Mouse (Mus musculus) midbrain, embryonic 11.5 days (tissue): ENCODE measurements at regions not wholly inside any gene's neighbourhood (a gene's known extent, or its start where the extent isn't known, plus 50 kb on each side); places are given as distances from the start of the nearest gene placed in this dataset.

Source experiments
- ATAC-seq: fragments of 200-750 bp; cut with Nextera tagmentation; 2 replicates; pipeline ENCODE4 v1.8.0; 2017; ENCODE audit warnings: moderate TSS enrichment, moderate library complexity; ENCODE audit not compliant: low FRiP score
- DNase-seq: peaks from one replicate; pipeline ENCODE4 v3.0.0; 2015; ENCODE audit warnings: low spot score; ENCODE audit errors: missing footprints
- H3K27ac ChIP-seq: fragments of 300-500 bp; sonication (generic); 2 replicates; pipeline ENCODE4 v1.5.1; 2014; ENCODE audit warnings: low read depth, low read length
- H3K27me3 ChIP-seq: fragments of 300-500 bp; sonication (generic); 2 replicates; pipeline ENCODE4 v1.6.1; 2014; ENCODE audit warnings: mild to moderate bottlenecking, low read length, moderate library complexity, mixed read lengths; ENCODE audit not compliant: control insufficient read depth, insufficient read depth
- H3K36me3 ChIP-seq: fragments of 300-500 bp; sonication (generic); 2 replicates; pipeline ENCODE4 v1.6.1; 2014; ENCODE audit warnings: mild to moderate bottlenecking, low read length, moderate library complexity, mixed read lengths; ENCODE audit not compliant: control insufficient read depth, insufficient read depth
- H3K4me1 ChIP-seq: fragments of 300-500 bp; sonication (generic); 2 replicates; pipeline ENCODE4 v1.6.1; 2014; ENCODE audit warnings: low read length; ENCODE audit not compliant: control insufficient read depth, insufficient read depth
- H3K4me2 ChIP-seq: fragments of 300-500 bp; sonication (generic); 2 replicates; pipeline ENCODE4 v1.6.1; 2014; ENCODE audit warnings: mild to moderate bottlenecking, moderate library complexity
- H3K4me3 ChIP-seq: fragments of 300-500 bp; sonication (generic); 2 replicates; pipeline ENCODE4 v1.5.1; 2014; ENCODE audit warnings: low read depth, low read length
- H3K9ac ChIP-seq: fragments of 300-500 bp; sonication (generic); 2 replicates; pipeline ENCODE4 v1.6.1; 2014; ENCODE audit warnings: low read length
- H3K9me3 ChIP-seq: fragments of 300-500 bp; sonication (generic); 2 replicates; pipeline ENCODE4 v1.6.1; 2016; ENCODE audit warnings: low read length; ENCODE audit not compliant: control insufficient read depth
- WGBS: fragments of 180-500 bp; shearing (Covaris S2); extraction: QIAGEN DNeasy Blood & Tissue Kit; methylation state at CpG from one replicate; pipeline ENCODE4 v1.1.7; 2014; 5-methylcytosine and 5-hydroxymethylcytosine counted together

- no peaks in the 10 kb centered on the region for H3K27me3 ChIP-seq
- H3K9ac ChIP-seq: no peak overlapping the region
- no peak overlapping the region for H3K27ac ChIP-seq
- ATAC-seq (no peak), DNase-seq (no peak)
- H3K4me2 ChIP-seq: no peak overlapping the region
- no peak overlapping the region for H3K4me3 ChIP-seq
- H3K9me3 ChIP-seq: no peaks in the 10 kb centered on the region
- H3K4me1 ChIP-seq: no peaks in the 10 kb centered on the region
- no peaks in the 10 kb centered on the region for H3K36me3 ChIP-seq
- WGBS: 79% methylated on average over 4 of the region's 4 CpGs
Observed at GRCm38 (mm10) chr13:38733246-38733645, 74.4 kb upstream of the Eef1e1 start.

DNA sequence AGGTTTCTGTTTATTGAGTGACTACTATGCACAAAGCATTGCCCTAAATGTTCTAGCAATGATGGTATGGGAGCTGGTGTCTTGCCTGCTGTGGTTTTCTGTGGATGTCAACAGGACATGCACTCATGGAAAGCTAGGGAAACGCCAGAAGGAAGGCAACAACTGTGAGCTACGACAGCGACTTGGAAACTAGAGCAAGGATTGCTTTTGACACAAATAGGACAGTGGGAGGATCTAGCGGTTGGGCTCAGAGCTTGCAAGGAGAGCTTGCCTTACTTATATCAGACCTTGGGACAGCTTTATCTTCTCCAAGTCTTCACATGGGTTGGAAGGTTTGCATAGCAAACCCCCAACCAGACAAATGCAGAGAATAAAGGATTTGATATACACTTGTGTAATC lies 66.6 kb upstream of the Eef1e1 start:
- Histone ChIP-seq H3K4me3 (no peak overlapping the region), H3K27ac (no peak overlapping the region), H3K9ac (no peak overlapping the region), H3K4me1 (no peaks in the 10 kb centered on the region), H3K27me3 (no peaks in the 10 kb centered on the region), H3K36me3 (no peaks in the 10 kb centered on the region), H3K9me3 (no peaks in the 10 kb centered on the region), H3K4me2 (no peak overlapping the region)
- 88% methylated on average over 4 of the region's 4 CpGs for WGBS
- no peak for DNase-seq
- no peak for ATAC-seq

DNA sequence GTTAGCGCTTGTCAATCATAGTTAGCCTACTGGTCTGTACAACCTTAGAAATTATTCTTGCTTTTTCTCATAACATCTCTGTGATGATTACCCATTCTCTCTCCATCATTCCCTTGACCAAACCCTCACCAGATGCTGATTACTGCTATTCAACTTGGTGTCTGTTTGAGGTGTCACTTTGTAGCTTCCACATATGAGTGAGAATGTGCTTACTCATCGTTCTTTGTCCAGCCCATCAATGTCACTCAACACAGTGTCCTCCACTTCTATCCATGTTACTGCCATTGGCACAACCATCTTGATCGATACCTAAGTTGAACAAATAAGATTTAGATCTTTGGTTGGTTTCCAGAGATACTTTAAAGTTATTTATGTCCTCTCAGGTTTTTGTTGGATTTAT lies 62.3 kb upstream of the Eef1e1 start:
- Histone ChIP-seq H3K36me3 (no peaks in the 10 kb centered on the region), H3K27me3 (no peaks in the 10 kb centered on the region), H3K9ac (no peak overlapping the region), H3K4me2 (no peak overlapping the region), H3K27ac (no peak overlapping the region), H3K4me1 (no peaks in the 10 kb centered on the region), H3K9me3 (no peaks in the 10 kb centered on the region), H3K4me3 (no peak overlapping the region)
- whole genome bisulfite sequencing: 96% methylated on average over 3 of the region's 3 CpGs
- ATAC-seq (no peak), DNase-seq (no peak)

DNA sequence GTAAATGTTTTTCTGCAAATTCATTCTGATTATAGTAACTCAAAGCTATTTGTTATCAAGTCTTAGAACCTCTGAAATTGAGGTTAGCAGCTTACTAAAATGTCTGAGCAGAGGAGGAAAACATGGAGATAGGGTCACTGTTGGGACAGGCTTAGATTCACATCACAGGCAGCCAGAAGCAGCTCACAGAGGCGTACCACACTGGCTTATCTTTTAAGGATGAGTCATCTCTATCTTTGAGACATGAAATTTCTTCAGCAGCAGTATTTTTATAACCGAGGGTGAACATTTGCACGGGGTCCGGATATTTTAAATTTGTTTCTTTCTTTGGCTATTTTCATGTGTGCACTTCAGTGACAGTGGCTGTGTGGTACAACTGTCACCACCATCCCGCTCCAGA lies 56.0 kb upstream of the Eef1e1 start:
- no peak for DNase-seq
- no peak overlapping the region for H3K4me2 ChIP-seq
- H3K4me1 ChIP-seq: no peaks in the 10 kb centered on the region
- ATAC-seq: no peak
- H3K9me3 ChIP-seq: no peaks in the 10 kb centered on the region
- H3K27me3 ChIP-seq: no peaks in the 10 kb centered on the region
- WGBS: 91% methylated on average over 5 of the region's 5 CpGs
- no peaks in the 10 kb centered on the region for H3K36me3 ChIP-seq
- no peak overlapping the region for H3K27ac ChIP-seq
- H3K4me3 ChIP-seq: no peak overlapping the region
- H3K9ac ChIP-seq: no peak overlapping the region
